Comparison of ENCODE assay signal across 19 mouse cellular contexts in genomic region chr1:84590534-84590933, GRCm38 (mm10).
DNase-seq lines count a peak whose midpoint lies in the region; ATAC-seq and TF ChIP-seq lines count a peak whose summit lies in the region.
"Had no signal": no experiment of that assay in that cellular context is flagged by ENCODE, and none has a peak within 500 bp of the region (broad histone marks: within the 10 kb centered on the region; RNA-seq: fewer than 3 reads in every experiment).

No protein-coding gene starts in this region.

- H3K27me3 ChIP-seq in forebrain, embryonic 15.5 days, result no peaks in the 10 kb centered on the region
- H3K27me3 ChIP-seq in forebrain, embryonic 13.5 days, result no peaks in the 10 kb centered on the region
- H3K27me3 ChIP-seq in hindbrain, embryonic 14.5 days (ENCODE audit: control insufficient read depth, insufficient read depth, low read length), result no peaks in the 10 kb centered on the region
- H3K27me3 ChIP-seq in hindbrain, embryonic 16.5 days (replicated peaks; ENCODE audit: control insufficient read depth, insufficient read depth, low read length), result no peaks in the 10 kb centered on the region
- H3K27me3 ChIP-seq in midbrain, embryonic 15.5 days (replicated peaks), result no peaks in the 10 kb centered on the region
- no peaks in the 10 kb centered on the region for H3K27me3 ChIP-seq in midbrain, embryonic 11.5 days (ENCODE audit: control insufficient read depth, insufficient read depth, low read length)
- H3K27me3 ChIP-seq: CH12.LX; heart, embryonic 12.5 days; Patski had no signal

- no peak overlapping the region for H3K4me2 ChIP-seq in forebrain, embryonic 15.5 days (replicated peaks)
- H3K4me2 ChIP-seq in forebrain, embryonic 13.5 days, result no peak overlapping the region
- no peak overlapping the region for H3K4me2 ChIP-seq in hindbrain, embryonic 14.5 days (replicated peaks)
- no peak overlapping the region for H3K4me2 ChIP-seq in hindbrain, embryonic 16.5 days (ENCODE audit: low read length)
- no peak overlapping the region for H3K4me2 ChIP-seq in midbrain, embryonic 15.5 days
- H3K4me2 ChIP-seq in midbrain, embryonic 11.5 days, result no peak overlapping the region
- H3K4me2 ChIP-seq: heart, embryonic 12.5 days had no signal

- no peaks in the 10 kb centered on the region for H3K9me3 ChIP-seq in forebrain, embryonic 15.5 days
- no peaks in the 10 kb centered on the region for H3K9me3 ChIP-seq in forebrain, embryonic 13.5 days (replicated peaks)
- no peaks in the 10 kb centered on the region for H3K9me3 ChIP-seq in hindbrain, embryonic 14.5 days (ENCODE audit: control insufficient read depth, low read length)
- H3K9me3 ChIP-seq in hindbrain, embryonic 16.5 days (ENCODE audit: control insufficient read depth, low read length), result no peaks in the 10 kb centered on the region
- no peaks in the 10 kb centered on the region for H3K9me3 ChIP-seq in midbrain, embryonic 15.5 days
- H3K9me3 ChIP-seq in midbrain, embryonic 11.5 days (ENCODE audit: control insufficient read depth, low read length), result no peaks in the 10 kb centered on the region
- H3K9me3 ChIP-seq: embryonic facial prominence, embryonic 10.5 days; heart, embryonic 12.5 days had no signal

- no peaks in the 10 kb centered on the region for H3K36me3 ChIP-seq in forebrain, embryonic 15.5 days
- no peaks in the 10 kb centered on the region for H3K36me3 ChIP-seq in forebrain, embryonic 13.5 days (ENCODE audit: poor library complexity, severe bottlenecking)
- H3K36me3 ChIP-seq in hindbrain, embryonic 14.5 days (replicated peaks; ENCODE audit: control insufficient read depth, insufficient read depth), result no peaks in the 10 kb centered on the region
- no peaks in the 10 kb centered on the region for H3K36me3 ChIP-seq in hindbrain, embryonic 16.5 days (ENCODE audit: control insufficient read depth, insufficient read depth, low read length)
- no peaks in the 10 kb centered on the region for H3K36me3 ChIP-seq in midbrain, embryonic 15.5 days (replicated peaks)
- H3K36me3 ChIP-seq in midbrain, embryonic 11.5 days (ENCODE audit: control insufficient read depth, insufficient read depth, low read length), result no peaks in the 10 kb centered on the region
- H3K36me3 ChIP-seq: embryonic facial prominence, embryonic 10.5 days; heart, embryonic 12.5 days had no signal

- TF ChIP-seq CTCF in brain, embryonic 14.5 days (IDR thresholded peaks at IDR 0.05; ENCODE audit: borderline replicate concordance, extremely low read depth, insufficient read depth, insufficient read length), result no peak

- 25% methylated on average over 9 of the region's 9 CpGs for WGBS in forebrain, embryonic 15.5 days
- 42% methylated on average over 9 of the region's 9 CpGs for WGBS in forebrain, embryonic 13.5 days
- WGBS in hindbrain, embryonic 14.5 days, result 60% methylated on average over 9 of the region's 9 CpGs
- WGBS in hindbrain, embryonic 16.5 days, result 48% methylated on average over 9 of the region's 9 CpGs
- WGBS in midbrain, embryonic 15.5 days, result 39% methylated on average over 9 of the region's 9 CpGs
- 75% methylated on average over 9 of the region's 9 CpGs for WGBS in midbrain, embryonic 11.5 days

- no peak for ATAC-seq in forebrain, embryonic 15.5 days (replicated peaks)
- no peak for ATAC-seq in forebrain, embryonic 13.5 days
- no peak for ATAC-seq in hindbrain, embryonic 14.5 days (ENCODE audit: low FRiP score)
- no peak for ATAC-seq in hindbrain, embryonic 16.5 days
- 0 out of 2 replicates have a peak, but pooled peaks have one; percentile 21 for ATAC-seq in midbrain, embryonic 15.5 days (replicated peaks)
- no peak for ATAC-seq in midbrain, embryonic 11.5 days (ENCODE audit: low FRiP score)
- ATAC-seq: activated CD4-positive, CD25-positive, alpha-beta regulatory T cell, adult 4 months; hindbrain, postnatal 0 days; intestine, embryonic 16.5 days; Patski had no signal

- TF ChIP-seq POLR2A in brain, embryonic 14.5 days (IDR thresholded peaks at IDR 0.05; ENCODE audit: borderline replicate concordance, extremely low read depth, insufficient read depth, insufficient read length, poor library complexity, severe bottlenecking), result no peak

- peak overlapping the region; percentile 19; the same call in 1 of the 2 replicates for H3K27ac ChIP-seq in forebrain, embryonic 15.5 days (replicated peaks)
- H3K27ac ChIP-seq in forebrain, embryonic 13.5 days, result no peak overlapping the region
- H3K27ac ChIP-seq in hindbrain, embryonic 14.5 days, result 0 out of 2 replicates have a peak overlapping the region, but pooled peaks have one; percentile 22
- no peak overlapping the region for H3K27ac ChIP-seq in hindbrain, embryonic 16.5 days (ENCODE audit: low read depth, low read length)
- no peak overlapping the region for H3K27ac ChIP-seq in midbrain, embryonic 15.5 days
- H3K27ac ChIP-seq in midbrain, embryonic 11.5 days (ENCODE audit: low read depth, low read length), result no peak overlapping the region
- H3K27ac ChIP-seq: embryonic facial prominence, embryonic 10.5 days; heart, adult 2 months; hindbrain, postnatal 0 days had no signal

- peaks cover 55% of the 10 kb centered on the region for H3K4me1 ChIP-seq in forebrain, embryonic 15.5 days
- H3K4me1 ChIP-seq in forebrain, embryonic 13.5 days, result peaks cover 47% of the 10 kb centered on the region
- peaks cover 59% of the 10 kb centered on the region for H3K4me1 ChIP-seq in hindbrain, embryonic 14.5 days (replicated peaks; ENCODE audit: control insufficient read depth, insufficient read depth, low read length)
- peaks cover 35% of the 10 kb centered on the region for H3K4me1 ChIP-seq in hindbrain, embryonic 16.5 days (ENCODE audit: control insufficient read depth, insufficient read depth, low read depth, low read length)
- peaks cover 33% of the 10 kb centered on the region for H3K4me1 ChIP-seq in midbrain, embryonic 15.5 days
- peaks cover 5% of the 10 kb centered on the region for H3K4me1 ChIP-seq in midbrain, embryonic 11.5 days (ENCODE audit: control insufficient read depth, insufficient read depth, low read length)

- no peak overlapping the region for H3K9ac ChIP-seq in forebrain, embryonic 15.5 days (replicated peaks)
- H3K9ac ChIP-seq in forebrain, embryonic 13.5 days, result no peak overlapping the region
- no peak overlapping the region for H3K9ac ChIP-seq in hindbrain, embryonic 14.5 days
- H3K9ac ChIP-seq in hindbrain, embryonic 16.5 days (ENCODE audit: low read depth, low read length), result no peak overlapping the region
- H3K9ac ChIP-seq in midbrain, embryonic 15.5 days, result no peak overlapping the region
- no peak overlapping the region for H3K9ac ChIP-seq in midbrain, embryonic 11.5 days (ENCODE audit: low read length)
- H3K9ac ChIP-seq: heart, embryonic 12.5 days had no signal

- no peak overlapping the region for H3K4me3 ChIP-seq in forebrain, embryonic 15.5 days
- H3K4me3 ChIP-seq in forebrain, embryonic 13.5 days, result no peak overlapping the region
- H3K4me3 ChIP-seq in hindbrain, embryonic 14.5 days (replicated peaks; ENCODE audit: low read length), result no peak overlapping the region
- H3K4me3 ChIP-seq in hindbrain, embryonic 16.5 days (ENCODE audit: low read length), result no peak overlapping the region
- H3K4me3 ChIP-seq in midbrain, embryonic 15.5 days, result no peak overlapping the region
- H3K4me3 ChIP-seq in midbrain, embryonic 11.5 days (ENCODE audit: low read depth, low read length), result no peak overlapping the region
- H3K4me3 ChIP-seq: embryonic facial prominence, embryonic 10.5 days; heart, adult 2 months; heart, embryonic 12.5 days had no signal

- DNase-seq in hindbrain, embryonic 14.5 days (ENCODE audit: low spot score), result no peak
- no peak for DNase-seq in midbrain, embryonic 11.5 days (ENCODE audit: low spot score, missing footprints)
- DNase-seq in brain, embryonic 14.5 days (ENCODE audit: low read depth), result peak; percentile 65
- DNase-seq: adrenal gland, postnatal 14 days; cerebellum, adult 2 months; cerebellum, postnatal 10 days; gastrocnemius, postnatal 14 days; heart, adult 2 months had no signal

Comparison
In these comparisons a context has a peak if more than half of its experiments do, and no peak if none do; other contexts are left out.
1. H3K27ac ChIP-seq: peak in forebrain, embryonic 15.5 days (single experiment) and hindbrain, embryonic 14.5 days (single experiment); none in forebrain, embryonic 13.5 days (single experiment), hindbrain, embryonic 16.5 days (single experiment), midbrain, embryonic 15.5 days (single experiment) and midbrain, embryonic 11.5 days (single experiment).